Mouse (Mus musculus): ENCODE results near the gene Fam110a. TPM values are rescaled to one million over a fixed set of nuclear protein-coding genes. Genes with fewer than 3 reads are reported as not detected.

Gene Fam110a
- total and polyA plus RNA-seq, 2 experiments from 2014 or later, result 25.4 to 36.5 TPM

GRCm38 (mm10) chr2:151939651-151940420, 40.2 kb downstream of the Fam110a start:
- no peak overlapping the region for H3K27ac ChIP-seq
- peaks cover 14% of the 10 kb centered on the region; the same call in 1 of the 2 replicates for H3K4me1 ChIP-seq (ENCODE audit: insufficient read depth, low read length)
- TF ChIP-seq CTCF (IDR thresholded peaks at IDR 0.05; ENCODE audit: low read depth), result no peak
- H3K9me3 ChIP-seq (ENCODE audit: low read length), result no peaks in the 10 kb centered on the region
- no peak overlapping the region for H3K9ac ChIP-seq (replicated peaks; ENCODE audit: low read length)
- no peaks in the 10 kb centered on the region for H3K36me3 ChIP-seq (ENCODE audit: insufficient read depth, low read length)
- WGBS, result 84% methylated on average over 5 of the region's 5 CpGs
- no peak overlapping the region for H3K4me3 ChIP-seq (ENCODE audit: low read length)
- DNase-seq (ENCODE audit: low spot score) (no peak), ATAC-seq (no peak)
- H3K4me2 ChIP-seq (ENCODE audit: low read depth, low read length), result no peak overlapping the region
- no peaks in the 10 kb centered on the region for H3K27me3 ChIP-seq (ENCODE audit: insufficient read depth, low read length)

GRCm38 (mm10) chr2:151938780-151939200, 41.2 kb downstream of the Fam110a start:
- Histone ChIP-seq H3K9ac (replicated peaks; ENCODE audit: low read length) (no peak overlapping the region), H3K9me3 (ENCODE audit: low read length) (no peaks in the 10 kb centered on the region), H3K4me3 (ENCODE audit: low read length) (no peak overlapping the region), H3K27ac (no peak overlapping the region), H3K4me1 (ENCODE audit: insufficient read depth, low read length) (peaks cover 14% of the 10 kb centered on the region; the same call in 1 of the 2 replicates), H3K27me3 (ENCODE audit: insufficient read depth, low read length) (no peaks in the 10 kb centered on the region), H3K36me3 (ENCODE audit: insufficient read depth, low read length) (no peaks in the 10 kb centered on the region), H3K4me2 (ENCODE audit: low read depth, low read length) (no peak overlapping the region)
- ATAC-seq (no peak), DNase-seq (ENCODE audit: low spot score) (peak; percentile 51)
- WGBS, result 41% methylated on average over 11 of the region's 11 CpGs
- no peak; the same call in 1 of the 2 replicates for TF ChIP-seq CTCF (IDR thresholded peaks at IDR 0.05; ENCODE audit: low read depth)

GRCm38 (mm10) chr2:151937893-151938292, 42.1 kb downstream of the Fam110a start:
- Histone ChIP-seq H3K4me3 (ENCODE audit: low read length) (no peak overlapping the region), H3K27ac (no peak overlapping the region), H3K36me3 (ENCODE audit: insufficient read depth, low read length) (no peaks in the 10 kb centered on the region), H3K4me2 (ENCODE audit: low read depth, low read length) (no peak overlapping the region), H3K27me3 (ENCODE audit: insufficient read depth, low read length) (no peaks in the 10 kb centered on the region), H3K4me1 (ENCODE audit: insufficient read depth, low read length) (peaks cover 14% of the 10 kb centered on the region; the same call in 1 of the 2 replicates), H3K9ac (replicated peaks; ENCODE audit: low read length) (no peak overlapping the region), H3K9me3 (ENCODE audit: low read length) (no peaks in the 10 kb centered on the region)
- DNase-seq (ENCODE audit: low spot score), result peak; percentile 51
- 15% methylated on average over 3 of the region's 3 CpGs for WGBS
- no peak for TF ChIP-seq CTCF (IDR thresholded peaks at IDR 0.05; ENCODE audit: low read depth)
- peak; percentile 18; the same call in 1 of the 2 replicates for ATAC-seq

GRCm38 (mm10) chr2:151930389-151931074, 49.5 kb downstream of the Fam110a start:
- 34% methylated on average over 7 of the region's 7 CpGs for WGBS
- peak; percentile 89 for TF ChIP-seq CTCF (IDR thresholded peaks at IDR 0.05; ENCODE audit: low read depth)

GRCm38 (mm10) chr2:151927103-151927502, 52.9 kb downstream of the Fam110a start:
- Histone ChIP-seq H3K4me1 (ENCODE audit: insufficient read depth, low read length) (0 out of 2 replicates have a peak, but pooled peaks cover 3% of the 10 kb centered on the region), H3K9ac (replicated peaks; ENCODE audit: low read length) (no peak overlapping the region), H3K27me3 (ENCODE audit: insufficient read depth, low read length) (no peaks in the 10 kb centered on the region), H3K4me3 (ENCODE audit: low read length) (no peak overlapping the region), H3K4me2 (ENCODE audit: low read depth, low read length) (no peak overlapping the region), H3K27ac (no peak overlapping the region), H3K9me3 (ENCODE audit: low read length) (no peaks in the 10 kb centered on the region), H3K36me3 (ENCODE audit: insufficient read depth, low read length) (no peaks in the 10 kb centered on the region)
- no peak for ATAC-seq
- WGBS, result 93% methylated on average over 11 of the region's 11 CpGs
- no peak for TF ChIP-seq CTCF (IDR thresholded peaks at IDR 0.05; ENCODE audit: low read depth)
- DNase-seq (ENCODE audit: low spot score), result no peak

More at GRCm38 (mm10) chr2:151930389-151931074, 49.5 kb downstream of the Fam110a start:
- H3K9me3 ChIP-seq (ENCODE audit: low read length), result no peaks in the 10 kb centered on the region
- H3K4me2 ChIP-seq (ENCODE audit: low read depth, low read length), result no peak overlapping the region
- no peak overlapping the region for H3K4me3 ChIP-seq (ENCODE audit: low read length)
- no peaks in the 10 kb centered on the region for H3K36me3 ChIP-seq (ENCODE audit: insufficient read depth, low read length)
- no peak overlapping the region for H3K27ac ChIP-seq
- ATAC-seq (peak; percentile 52), DNase-seq (ENCODE audit: low spot score) (peak; percentile 74)
- H3K27me3 ChIP-seq (ENCODE audit: insufficient read depth, low read length), result no peaks in the 10 kb centered on the region
- no peak overlapping the region for H3K9ac ChIP-seq (replicated peaks; ENCODE audit: low read length)
- no peaks in the 10 kb centered on the region for H3K4me1 ChIP-seq (ENCODE audit: insufficient read depth, low read length)

GRCm38 (mm10) chr2:151925715-151926114, 54.3 kb downstream of the Fam110a start:
- peak; percentile 71 for ATAC-seq
- no peak overlapping the region for H3K9ac ChIP-seq (replicated peaks; ENCODE audit: low read length)
- DNase-seq (ENCODE audit: low spot score), result peak; percentile 62

More at GRCm38 (mm10) chr2:151925715-151926114, 54.3 kb downstream of the Fam110a start:
- no peak for TF ChIP-seq CTCF (IDR thresholded peaks at IDR 0.05; ENCODE audit: low read depth)
- Histone ChIP-seq H3K9me3 (ENCODE audit: low read length) (no peaks in the 10 kb centered on the region), H3K4me2 (ENCODE audit: low read depth, low read length) (no peak overlapping the region), H3K36me3 (ENCODE audit: insufficient read depth, low read length) (no peaks in the 10 kb centered on the region), H3K27ac (no peak overlapping the region), H3K4me1 (ENCODE audit: insufficient read depth, low read length) (0 out of 2 replicates have a peak, but pooled peaks cover 3% of the 10 kb centered on the region), H3K27me3 (ENCODE audit: insufficient read depth, low read length) (no peaks in the 10 kb centered on the region), H3K4me3 (ENCODE audit: low read length) (no peak overlapping the region)
- WGBS, result 42% methylated on average over 4 of the region's 4 CpGs

Measured in hindbrain, postnatal 0 days (tissue).